Mouse (Mus musculus) C2C12 (cell line): Measurements from ENCODE around the gene Mras. TPM values are rescaled to one million over a fixed set of nuclear protein-coding genes. Genes with fewer than 3 reads are reported as not detected.

Experiments used
- H3K27me3 ChIP-seq: one replicate; pipeline ENCODE4 v1.6.1; 2011; ENCODE audit not compliant: control insufficient read depth, insufficient read depth, insufficient read length
- H3K36me3 ChIP-seq: one replicate; pipeline ENCODE4 v1.6.1; 2011; ENCODE audit not compliant: control insufficient read depth, insufficient read depth
- H3K4me3 ChIP-seq: one replicate; pipeline ENCODE4 v1.5.1; 2011; ENCODE audit warnings: mild to moderate bottlenecking, control low read depth; ENCODE audit not compliant: poor library complexity, insufficient read depth, severe bottlenecking
- H3K79me2 ChIP-seq: one replicate; pipeline ENCODE4 v1.6.1; 2011; ENCODE audit not compliant: control insufficient read depth, insufficient read depth
- H3K79me3 ChIP-seq: one replicate; pipeline ENCODE4 v1.6.1; 2011; ENCODE audit warnings: low read depth, control low read depth
- H3ac ChIP-seq: one replicate; pipeline ENCODE3; 2011; ENCODE audit warnings: low read depth; ENCODE audit not compliant: control insufficient read depth, insufficient read length
- CEBPB ChIP-seq: IDR thresholded peaks from one replicate; pipeline ENCODE4 v1.6.1; 2011; ENCODE audit warnings: low read depth, mild to moderate bottlenecking, control low read depth, moderate library complexity
- CTCF ChIP-seq: IDR thresholded peaks from one replicate; pipeline ENCODE4 v1.5.1; 2011; ENCODE audit not compliant: control insufficient read depth, insufficient read depth, insufficient read length
- FOSL1 ChIP-seq: IDR thresholded peaks from one replicate; pipeline ENCODE4 v1.8.0; 2011; ENCODE audit warnings: mild to moderate bottlenecking, low read length; ENCODE audit not compliant: poor library complexity, insufficient read depth, severe bottlenecking
- MAX ChIP-seq: IDR thresholded peaks from one replicate; pipeline ENCODE4 v1.6.1; 2011; ENCODE audit warnings: mild to moderate bottlenecking, control low read depth
- MYOD1 ChIP-seq: IDR thresholded peaks from one replicate; pipeline ENCODE4 v1.6.1; 2011; ENCODE audit warnings: low read depth; ENCODE audit not compliant: control insufficient read depth, insufficient read length
- MYOG ChIP-seq: IDR thresholded peaks from one replicate; pipeline ENCODE4 v1.6.1; 2011; ENCODE audit not compliant: control insufficient read depth, insufficient read length; ENCODE audit errors: extremely low read depth
- USF1 ChIP-seq: IDR thresholded peaks from one replicate; pipeline ENCODE4 v1.6.1; 2011; ENCODE audit warnings: low read depth, mild to moderate bottlenecking, control low read depth, moderate library complexity
- long read RNA-seq, 2 experiments: library from polyadenylated mRNA; unstranded; transcript quantifications; one replicate each; pipeline ENCODE4 v2.0.0; 2019 to 2020
- polyA plus RNA-seq: library from polyadenylated mRNA; unstranded; fragments of >200 nt; fragmentation: generic; extraction: Trizol; gene quantifications from one replicate; pipeline ENCODE4 v1.2.1, GENCODE M21; 2012; ENCODE audit warnings: missing spikeins

Gene Mras
- polyA plus RNA-seq = 25.1 TPM
- long read RNA-seq, experiment 1, full-length matches to known transcripts = 13 of 15 reads
- long read RNA-seq, experiment 1, partial matches to known transcripts = 1 of 15 reads
- long read RNA-seq, experiment 1, other reads (novel, unspliced or antisense) = 1 of 15 reads
- long read RNA-seq, experiment 2, full-length matches to known transcripts = 5 of 7 reads
- long read RNA-seq, experiment 2, partial matches to known transcripts = 0 of 7 reads
- long read RNA-seq, experiment 2, other reads (novel, unspliced or antisense) = 2 of 7 reads

- H3K79me2 ChIP-seq = peaks cover 22% of the 10 kb centered on the region
- no peaks in the 10 kb centered on the region for H3K27me3 ChIP-seq
- no peaks in the 10 kb centered on the region for H3K36me3 ChIP-seq
- peak within 1 kb of the TSS; percentile 50 for H3K4me3 ChIP-seq
- peak within 1 kb of the TSS; percentile 77 for H3ac ChIP-seq
- TF ChIP-seq FOSL1 (no peak), MYOD1 (no peak), CEBPB (no peak), MAX (no peak), MYOG (no peak), CTCF (no peak), USF1 (no peak)
- H3K79me3 ChIP-seq = no peaks in the 10 kb centered on the region
These were observed at the start of gene Mras for GRCm38 (mm10) chr9:99437031-99437764. Gene Mras (minus strand): TSS chr9:99437381.

GRCm38 (mm10) chr9:99485144-99485543 is 48.0 kb upstream of the Mras start:
- H3K79me2 ChIP-seq = no peaks in the 10 kb centered on the region
- H3K27me3 ChIP-seq = no peaks in the 10 kb centered on the region
- no peaks in the 10 kb centered on the region for H3K79me3 ChIP-seq
- H3K4me3 ChIP-seq = no peak overlapping the region
- H3K36me3 ChIP-seq = peaks cover 36% of the 10 kb centered on the region
- TF ChIP-seq USF1 (no peak), MYOD1 (no peak), FOSL1 (no peak), MYOG (no peak), CTCF (no peak), CEBPB (no peak), MAX (no peak)
- no peak overlapping the region for H3ac ChIP-seq

GRCm38 (mm10) chr9:99484632-99485031 is 47.5 kb upstream of the Mras start:
- no peak overlapping the region for H3ac ChIP-seq
- H3K79me2 ChIP-seq = no peaks in the 10 kb centered on the region
- H3K79me3 ChIP-seq = no peaks in the 10 kb centered on the region
- no peak for TF ChIP-seq CEBPB
- TF ChIP-seq FOSL1 = no peak
- TF ChIP-seq USF1 = no peak
- TF ChIP-seq MYOD1 = no peak
- TF ChIP-seq CTCF = no peak
- TF ChIP-seq MYOG = no peak
- no peak for TF ChIP-seq MAX
- peaks cover 36% of the 10 kb centered on the region for H3K36me3 ChIP-seq
- H3K27me3 ChIP-seq = no peaks in the 10 kb centered on the region
- H3K4me3 ChIP-seq = no peak overlapping the region

GRCm38 (mm10) chr9:99483191-99483590 is 46.0 kb upstream of the Mras start:
- Histone ChIP-seq H3K27me3 (no peaks in the 10 kb centered on the region), H3K79me3 (no peaks in the 10 kb centered on the region), H3K36me3 (peaks cover 36% of the 10 kb centered on the region), H3K79me2 (no peaks in the 10 kb centered on the region), H3K4me3 (no peak overlapping the region), H3ac (no peak overlapping the region)
- TF ChIP-seq FOSL1 (no peak), CEBPB (no peak), MYOG (no peak), CTCF (no peak), MAX (no peak), MYOD1 (no peak), USF1 (no peak)

- Histone ChIP-seq H3K79me2 (no peaks in the 10 kb centered on the region), H3K36me3 (peaks cover 17% of the 10 kb centered on the region), H3K4me3 (no peak overlapping the region), H3ac (no peak overlapping the region), H3K27me3 (no peaks in the 10 kb centered on the region), H3K79me3 (no peaks in the 10 kb centered on the region)
- no peak for TF ChIP-seq CTCF
- TF ChIP-seq USF1 = no peak
- no peak for TF ChIP-seq CEBPB
- TF ChIP-seq FOSL1 = no peak
- no peak for TF ChIP-seq MYOG
- TF ChIP-seq MAX = no peak
- no peak for TF ChIP-seq MYOD1
These were observed 43.6 kb upstream of the Mras start for GRCm38 (mm10) chr9:99480764-99481163.
